Mouse (Mus musculus): ENCODE measurements around the gene Gm12888. TPM values are rescaled to one million over a fixed set of nuclear protein-coding genes. Genes with fewer than 3 reads are reported as not detected.
"Not testable (repeated sequence)": the region's sequence is repeated elsewhere in the genome, so short reads cannot be mapped to it uniquely, and the experiment has no call there.

Gene Gm12888
- not detected for polyA plus RNA-seq (2012; fragmentation: generic; extraction: Trizol)
- long read RNA-seq, experiment 1: 0 reads
- long read RNA-seq, experiment 2: 0 reads

GRCm38 (mm10) chr4:121324817-121325216, at the start of gene Gm12888:
Gm12888 (minus strand) TSS chr4:121324917.
- H3K27me3 ChIP-seq (ENCODE audit: control insufficient read depth, insufficient read depth, insufficient read length); H3K36me3 ChIP-seq (ENCODE audit: control insufficient read depth, insufficient read depth); H3K4me3 ChIP-seq (ENCODE audit: insufficient read depth, poor library complexity, severe bottlenecking); H3K79me2 ChIP-seq (ENCODE audit: control insufficient read depth, insufficient read depth); H3K79me3 ChIP-seq (ENCODE audit: low read depth); H3ac ChIP-seq (ENCODE audit: control insufficient read depth, insufficient read length, low read depth): not testable (repeated sequence)

Other genes starting within 250 kb of the Gm12888 start
- gene Zmpste24, start 226.7 kb downstream of the Gm12888 start, polyA plus RNA-seq (2012; fragmentation: generic; extraction: Trizol): 24.8 TPM
- gene Tmco2, start 215.7 kb downstream of the Gm12888 start, polyA plus RNA-seq (2012; fragmentation: generic; extraction: Trizol): not detected
- 3.0 TPM for gene Rlf, start 109.8 kb downstream of the Gm12888 start, polyA plus RNA-seq (2012; fragmentation: generic; extraction: Trizol)
- gene Gm12886, start 98.2 kb upstream of the Gm12888 start, polyA plus RNA-seq (2012; fragmentation: generic; extraction: Trizol): not detected